Mouse (Mus musculus): ENCODE data around the gene Fto.

GRCm38 (mm10) chr8:91550131-91550530 is 236.8 kb downstream of the Fto start:
- TF ChIP-seq CTCF (IDR thresholded peaks at IDR 0.05; ENCODE audit: low read depth) (no peak), EP300 (IDR thresholded peaks at IDR 0.05; ENCODE audit: low read depth) (no peak)
